In genomic region chr9:92228867-92229832, GRCm38 (mm10) we compare ENCODE assay signal across 31 mouse cellular contexts. TPM values are rescaled to one million over a fixed set of nuclear protein-coding genes. Genes with fewer than 3 reads are reported as not detected.
DNase-seq lines count a peak whose midpoint lies in the region; ATAC-seq and TF ChIP-seq lines count a peak whose summit lies in the region.
"Had no signal": no experiment of that assay in that cellular context is flagged by ENCODE, and none has a peak within 500 bp of the region (broad histone marks: within the 10 kb centered on the region; RNA-seq: fewer than 3 reads in every experiment).

No protein-coding gene starts in this region.

- ATAC-seq in liver, embryonic 16.5 days (ENCODE audit: low read depth) = peak; percentile 45; the same call in 1 of the 2 replicates
- no peak for ATAC-seq in liver, embryonic 11.5 days (replicated peaks; ENCODE audit: low FRiP score)
- peak; percentile 87 for ATAC-seq in intestine, embryonic 16.5 days
- no peak for ATAC-seq in neural tube, embryonic 15.5 days (ENCODE audit: low FRiP score)
- ATAC-seq: forebrain, embryonic 16.5 days; Patski had no signal

- H3K4me3 ChIP-seq in liver, embryonic 16.5 days (ENCODE audit: low read depth, low read length) = no peak overlapping the region
- no peak overlapping the region for H3K4me3 ChIP-seq in liver, embryonic 11.5 days (ENCODE audit: low read depth, low read length)
- H3K4me3 ChIP-seq in CH12.LX (replicated peaks in 1 of 3; ENCODE audit: low read depth in 2 of 3, low read length in 2 of 3, poor library complexity in 1 of 3) = no peak overlapping the region
- no peak overlapping the region for H3K4me3 ChIP-seq in intestine, embryonic 16.5 days (ENCODE audit: low read length)
- H3K4me3 ChIP-seq in neural tube, embryonic 15.5 days (replicated peaks) = no peak overlapping the region
- H3K4me3 ChIP-seq: embryonic facial prominence, embryonic 10.5 days; hindbrain, embryonic 12.5 days; limb, embryonic 13.5 days; midbrain, embryonic 12.5 days had no signal

- H3K4me2 ChIP-seq in liver, embryonic 16.5 days (ENCODE audit: low read depth, low read length) = no peak overlapping the region
- no peak overlapping the region for H3K4me2 ChIP-seq in liver, embryonic 11.5 days
- H3K4me2 ChIP-seq in CH12.LX (ENCODE audit: insufficient read depth, low read depth, poor library complexity, severe bottlenecking) = peak overlapping the region; percentile 91
- H3K4me2 ChIP-seq in intestine, embryonic 16.5 days (ENCODE audit: low read depth, low read length) = no peak overlapping the region
- no peak overlapping the region for H3K4me2 ChIP-seq in neural tube, embryonic 15.5 days
- H3K4me2 ChIP-seq: hindbrain, embryonic 12.5 days; limb, embryonic 13.5 days; midbrain, embryonic 12.5 days had no signal

- dilution Hi-C loops in CH12.LX (cut with MboI; ENCODE audit: extremely low pct_ligation_motif_present, extremely low pct_unique_long_range_greater_than_20kb, low sequenced_read_pairs) = no loop called here

- peak; percentile 79 for TF ChIP-seq EP300 in CH12.LX (IDR thresholded peaks at IDR 0.05; ENCODE audit: low read length)

- no peak overlapping the region; the same call in 1 of the 2 replicates for H3K27ac ChIP-seq in liver, embryonic 16.5 days (ENCODE audit: low read length)
- H3K27ac ChIP-seq in liver, embryonic 11.5 days (ENCODE audit: low read depth, low read length) = no peak overlapping the region
- H3K27ac ChIP-seq in CH12.LX (ENCODE audit: insufficient read depth, low read depth) = peak overlapping the region; percentile 32; the same call in 1 of the 2 replicates
- peak overlapping the region; percentile 43 for H3K27ac ChIP-seq in intestine, embryonic 16.5 days (ENCODE audit: low read length)
- no peak overlapping the region for H3K27ac ChIP-seq in neural tube, embryonic 15.5 days (replicated peaks)
- H3K27ac ChIP-seq: embryonic facial prominence, embryonic 10.5 days; hindbrain, embryonic 12.5 days; limb, embryonic 13.5 days; midbrain, embryonic 12.5 days had no signal

- H3K4me1 ChIP-seq in liver, embryonic 16.5 days (ENCODE audit: control insufficient read depth, low read depth, low read length) = no peaks in the 10 kb centered on the region
- no peaks in the 10 kb centered on the region for H3K4me1 ChIP-seq in liver, embryonic 11.5 days (replicated peaks; ENCODE audit: control insufficient read depth, insufficient read depth, low read length)
- H3K4me1 ChIP-seq in CH12.LX (ENCODE audit: control insufficient read depth in 1 of 2, insufficient read depth in 2 of 2) = peaks cover 9 to 41% of the 10 kb centered on the region in 2 experiments
- H3K4me1 ChIP-seq in intestine, embryonic 16.5 days (ENCODE audit: control insufficient read depth, insufficient read depth, low read length) = peaks cover 4% of the 10 kb centered on the region; the same call in 1 of the 2 replicates
- no peaks in the 10 kb centered on the region for H3K4me1 ChIP-seq in neural tube, embryonic 15.5 days
- H3K4me1 ChIP-seq: embryonic facial prominence, embryonic 10.5 days; hindbrain, embryonic 12.5 days; limb, embryonic 13.5 days; midbrain, embryonic 12.5 days had no signal

- no peak overlapping the region for H3K9ac ChIP-seq in liver, embryonic 16.5 days (ENCODE audit: low read depth, low read length)
- H3K9ac ChIP-seq in liver, embryonic 11.5 days (ENCODE audit: low read depth, low read length) = no peak overlapping the region
- H3K9ac ChIP-seq in CH12.LX (ENCODE audit: insufficient read depth, low read depth) = peak overlapping the region; percentile 26; the same call in 1 of the 2 replicates
- H3K9ac ChIP-seq in intestine, embryonic 16.5 days (ENCODE audit: low read depth, low read length) = no peak overlapping the region
- no peak overlapping the region for H3K9ac ChIP-seq in neural tube, embryonic 15.5 days (replicated peaks)
- H3K9ac ChIP-seq: hindbrain, embryonic 12.5 days; limb, embryonic 13.5 days; midbrain, embryonic 12.5 days had no signal

- H3K9me3 ChIP-seq in liver, embryonic 16.5 days (replicated peaks; ENCODE audit: control insufficient read depth, low read length) = no peaks in the 10 kb centered on the region
- H3K9me3 ChIP-seq in liver, embryonic 11.5 days (ENCODE audit: control insufficient read depth, low read length) = no peaks in the 10 kb centered on the region
- H3K9me3 ChIP-seq in CH12.LX (replicated peaks; ENCODE audit: low read length) = no peaks in the 10 kb centered on the region
- H3K9me3 ChIP-seq in intestine, embryonic 16.5 days (ENCODE audit: control insufficient read depth, low read length) = no peaks in the 10 kb centered on the region
- H3K9me3 ChIP-seq in neural tube, embryonic 15.5 days (replicated peaks) = no peaks in the 10 kb centered on the region
- H3K9me3 ChIP-seq: embryonic facial prominence, embryonic 10.5 days; G1E; hindbrain, embryonic 12.5 days; limb, embryonic 13.5 days; midbrain, embryonic 12.5 days had no signal

- in situ Hi-C loops in CH12.LX (cut with MboI; ENCODE audit: low pct_ligation_motif_present, low pct_unique_long_range_greater_than_20kb, low sequenced_read_pairs) = loop anchor here (25.0 kb wide), 1 partner anchor 258 kb away; no protein-coding TSS in a partner anchor

- no peaks in the 10 kb centered on the region for H3K36me3 ChIP-seq in liver, embryonic 16.5 days (ENCODE audit: control insufficient read depth, insufficient read depth)
- H3K36me3 ChIP-seq in liver, embryonic 11.5 days (ENCODE audit: control insufficient read depth, insufficient read depth, low read length) = no peaks in the 10 kb centered on the region
- H3K36me3 ChIP-seq in CH12.LX (replicated peaks in 1 of 2; ENCODE audit: control insufficient read depth in 1 of 2, insufficient read depth in 1 of 2, low read length in 1 of 2) = no peaks in the 10 kb centered on the region
- H3K36me3 ChIP-seq in intestine, embryonic 16.5 days (ENCODE audit: control insufficient read depth, insufficient read depth, low read length) = no peaks in the 10 kb centered on the region
- no peaks in the 10 kb centered on the region for H3K36me3 ChIP-seq in neural tube, embryonic 15.5 days
- H3K36me3 ChIP-seq: embryonic facial prominence, embryonic 10.5 days; G1E; hindbrain, embryonic 12.5 days; limb, embryonic 13.5 days; midbrain, embryonic 12.5 days had no signal

- TF ChIP-seq CTCF in CH12.LX (conservative IDR thresholded peaks at IDR 0.05 in 1 of 2, IDR thresholded peaks at IDR 0.05 in 1 of 2; ENCODE audit: low read depth in 2 of 2, low read length in 2 of 2) = no peak

- 58% methylated on average over 16 of the region's 16 CpGs for WGBS in liver, embryonic 16.5 days (ENCODE audit: insufficient replicate concordance)
- WGBS in liver, embryonic 11.5 days = 79% methylated on average over 16 of the region's 16 CpGs
- 72% methylated on average over 16 of the region's 16 CpGs for WGBS in intestine, embryonic 16.5 days
- 84% methylated on average over 16 of the region's 16 CpGs for WGBS in neural tube, embryonic 15.5 days

- DNase-seq in liver, embryonic 11.5 days (ENCODE audit: low spot score) = no peak
- peak; percentile 63 for DNase-seq in CH12.LX (ENCODE audit: extremely low read depth)
- DNase-seq in cerebellum, postnatal 4 days (ENCODE audit: low spot score in 2 of 2) = no peak
- DNase-seq in spleen, adult 18-20 months = no peak
- DNase-seq: adrenal gland, adult 2 months; cerebellum, adult 11 months; cerebellum, adult 9-11 months; gastrocnemius, postnatal 10 days; kidney, postnatal 25 days; lung, adult 18-20 months; thymus, postnatal 25 days had no signal

- TF ChIP-seq POLR2A in CH12.LX (IDR thresholded peaks at IDR 0.05; ENCODE audit: low read depth, low read length) = no peak

- H3K27me3 ChIP-seq in liver, embryonic 16.5 days (ENCODE audit: control insufficient read depth, insufficient read depth, low read depth, low read length) = no peaks in the 10 kb centered on the region
- H3K27me3 ChIP-seq in liver, embryonic 11.5 days (replicated peaks; ENCODE audit: control insufficient read depth, insufficient read depth, low read length) = no peaks in the 10 kb centered on the region
- no peaks in the 10 kb centered on the region for H3K27me3 ChIP-seq in CH12.LX (replicated peaks)
- no peaks in the 10 kb centered on the region for H3K27me3 ChIP-seq in intestine, embryonic 16.5 days (replicated peaks; ENCODE audit: control insufficient read depth, insufficient read depth, low read length)
- H3K27me3 ChIP-seq in neural tube, embryonic 15.5 days (replicated peaks) = no peaks in the 10 kb centered on the region
- H3K27me3 ChIP-seq: hindbrain, embryonic 12.5 days; limb, embryonic 13.5 days; midbrain, embryonic 12.5 days; Patski had no signal

- no peaks in the 10 kb centered on the region for H3K79me2 ChIP-seq in CH12.LX (replicated peaks; ENCODE audit: control insufficient read depth, extremely low read depth, insufficient read depth, poor library complexity, severe bottlenecking)

- TF ChIP-seq RAD21 in CH12.LX (IDR thresholded peaks at IDR 0.05; ENCODE audit: low read depth, low read length) = no peak

RNA-seq across cellular contexts. Expression of gene Plscr1, which starts 20.4 kb away (rescaled TPM):
- 25.2 and 25.4 TPM in 2 replicates for polyA plus RNA-seq in liver, embryonic 16.5 days (2015; fragmentation: Nextera tagmentation; extraction: Ambion mirVana)
- polyA plus RNA-seq in liver, embryonic 11.5 days (2014; fragmentation: Nextera tagmentation; extraction: Ambion mirVana) = 35.4 and 36.9 TPM in 2 replicates
- total RNA-seq in CH12.LX (2012; rRNA removed) = 206 and 403 TPM in 2 replicates
- total RNA-seq in CH12.LX (2014; rRNA removed) = 489 and 502 TPM in 2 replicates
- polyA plus RNA-seq in CH12.LX (2012; ENCODE audit: insufficient read length, low read depth) = 194 and 201 TPM in 2 replicates
- polyA plus RNA-seq in intestine, embryonic 16.5 days (2015; fragmentation: Nextera tagmentation; extraction: Ambion mirVana) = 129 and 139 TPM in 2 replicates
- polyA plus RNA-seq in neural tube, embryonic 15.5 days (2015; fragmentation: Nextera tagmentation; extraction: Ambion mirVana) = 9.6 and 18.7 TPM in 2 replicates

RNA-seq across cellular contexts. Expression of gene Plscr5, which starts 36.4 kb away (rescaled TPM):
- not detected in 2 replicates for polyA plus RNA-seq in liver, embryonic 16.5 days (2015; fragmentation: Nextera tagmentation; extraction: Ambion mirVana)
- not detected in 2 replicates for polyA plus RNA-seq in liver, embryonic 11.5 days (2014; fragmentation: Nextera tagmentation; extraction: Ambion mirVana)
- total RNA-seq in CH12.LX (2012; rRNA removed) (not detected in 2 replicates), CH12.LX (2014; rRNA removed) (not detected in 2 replicates)
- polyA plus RNA-seq in CH12.LX (2012; ENCODE audit: insufficient read length, low read depth) = not detected in 2 replicates
- not detected in 2 replicates for polyA plus RNA-seq in intestine, embryonic 16.5 days (2015; fragmentation: Nextera tagmentation; extraction: Ambion mirVana)
- polyA plus RNA-seq in neural tube, embryonic 15.5 days (2015; fragmentation: Nextera tagmentation; extraction: Ambion mirVana) = 0.40 and 0.93 TPM in 2 replicates
- total RNA-seq: adrenal gland, adult 2 months; adrenal gland, postnatal 4 days; G1E; gastrocnemius, postnatal 10 days; heart, adult 8-10 months; heart, postnatal 10 days; left cerebral cortex, postnatal 14 days; megakaryocyte, adult 5-6 weeks had no signal
- polyA plus RNA-seq: adrenal gland, adult 2 months; cortical plate, adult 2 months; embryonic facial prominence, embryonic 10.5 days; G1E; hindbrain, embryonic 12.5 days; intestine, embryonic 14.5 days; kidney, embryonic 14.5 days; limb, embryonic 13.5 days; midbrain, embryonic 12.5 days; Patski; spleen, adult 2 months; testis, adult 2 months had no signal

RNA-seq across cellular contexts. Expression of gene Plscr2, which starts 46.3 kb away (rescaled TPM):
- polyA plus RNA-seq in liver, embryonic 16.5 days (2015; fragmentation: Nextera tagmentation; extraction: Ambion mirVana) = 0.72 and 0.92 TPM in 2 replicates
- polyA plus RNA-seq in liver, embryonic 11.5 days (2014; fragmentation: Nextera tagmentation; extraction: Ambion mirVana) = 0.55 and 0.60 TPM in 2 replicates
- total RNA-seq in CH12.LX (2012; rRNA removed) (0.80 and 1.4 TPM in 2 replicates), CH12.LX (2014; rRNA removed) (0.95 and 1.0 TPM in 2 replicates)
- 0.55 and 0.91 TPM in 2 replicates for polyA plus RNA-seq in CH12.LX (2012; ENCODE audit: insufficient read length, low read depth)
- 0.81 and 0.99 TPM in 2 replicates for polyA plus RNA-seq in intestine, embryonic 16.5 days (2015; fragmentation: Nextera tagmentation; extraction: Ambion mirVana)
- 0.87 and 1.2 TPM in 2 replicates for polyA plus RNA-seq in neural tube, embryonic 15.5 days (2015; fragmentation: Nextera tagmentation; extraction: Ambion mirVana)
- total RNA-seq: megakaryocyte, adult 5-6 weeks had no signal

Comparison
In these comparisons a context has a peak if more than half of its experiments do, and no peak if none do; other contexts are left out.
1. ATAC-seq: peak in liver, embryonic 16.5 days (single experiment) and intestine, embryonic 16.5 days (single experiment); none in liver, embryonic 11.5 days (single experiment) and neural tube, embryonic 15.5 days (single experiment).
2. H3K27ac ChIP-seq: peak in CH12.LX (single experiment) and intestine, embryonic 16.5 days (single experiment); none in liver, embryonic 16.5 days (single experiment), liver, embryonic 11.5 days (single experiment) and neural tube, embryonic 15.5 days (single experiment).